Mouse (Mus musculus) urinary bladder, adult 18-20 months (tissue): ENCODE data around the gene Commd4.

Experiments
- DNase-seq, 2 experiments: peaks; one replicate each; pipeline ENCODE4 v3.0.0; 2022; ENCODE audit warnings: low spot score in 2 of 2, mixed read lengths in 2 of 2

Gene Commd4

DNA sequence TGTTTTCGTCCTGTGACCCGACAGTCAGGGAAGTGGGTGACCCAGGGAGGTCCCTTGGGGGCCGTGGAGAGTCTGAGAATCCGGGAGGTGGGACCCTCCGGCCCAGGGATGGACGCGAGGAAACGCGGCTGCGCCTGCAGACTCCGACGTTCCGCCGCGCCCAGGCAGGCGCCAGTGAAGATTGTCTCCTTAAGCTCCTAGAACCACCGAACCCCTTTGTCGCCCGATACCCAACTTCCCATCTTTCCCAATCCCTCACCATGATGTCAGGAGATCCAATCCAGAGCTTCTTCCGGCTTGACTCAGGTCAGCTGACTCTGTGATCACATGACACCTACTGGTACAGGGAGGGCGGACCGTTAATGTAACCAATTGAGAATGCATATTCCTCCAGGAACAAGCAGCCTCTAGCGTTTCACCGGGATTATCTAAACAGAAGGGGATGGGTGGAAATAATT is at the start of gene Commd4:
TSS of gene Commd4 (minus strand) at position 319 of the 458 bp plus-strand sequence.
- peak; percentile 69 to 89 for DNase-seq

DNA sequence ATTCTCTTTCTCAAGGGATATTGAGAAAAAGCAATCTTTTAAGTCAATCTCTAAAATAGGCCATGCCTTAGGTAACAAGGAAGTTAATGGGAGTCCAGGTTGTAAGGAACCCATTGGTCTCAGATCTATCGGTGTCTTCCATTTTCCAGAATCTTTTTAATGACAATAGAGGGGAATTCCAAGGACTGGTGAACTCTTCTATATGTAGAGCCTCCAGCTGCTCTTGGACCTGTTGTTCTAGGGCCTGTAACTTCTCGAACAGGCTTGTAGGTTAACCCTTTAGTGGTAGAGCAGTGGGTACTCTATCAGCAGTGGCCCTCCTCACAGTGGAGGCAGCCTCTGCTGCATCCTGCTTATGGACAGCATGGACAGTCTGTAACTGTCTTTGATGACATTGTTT is 48.8 kb upstream of the Commd4 start:
- DNase-seq = no peak

DNA sequence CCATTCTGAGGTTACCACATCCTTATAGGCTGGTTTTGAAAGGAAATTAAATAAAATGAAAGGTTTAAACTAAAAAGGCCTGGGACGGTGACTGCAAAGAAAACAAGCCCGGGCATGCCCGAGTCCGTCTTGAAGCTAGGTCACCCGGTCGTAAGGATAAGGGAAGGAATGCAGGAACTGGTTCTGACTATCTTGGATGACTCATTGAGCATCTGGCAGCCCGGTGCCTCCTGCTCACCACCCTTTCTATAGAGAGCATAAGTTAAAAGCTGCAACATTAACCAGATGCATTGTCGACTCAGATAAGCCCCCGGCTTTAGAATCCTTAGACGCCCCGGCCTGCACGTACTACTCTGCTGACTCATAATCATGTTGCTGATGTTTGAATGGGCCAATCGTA is 45.4 kb upstream of the Commd4 start:
- peak in 1 of 2 experiments; percentile 34 for DNase-seq

DNA sequence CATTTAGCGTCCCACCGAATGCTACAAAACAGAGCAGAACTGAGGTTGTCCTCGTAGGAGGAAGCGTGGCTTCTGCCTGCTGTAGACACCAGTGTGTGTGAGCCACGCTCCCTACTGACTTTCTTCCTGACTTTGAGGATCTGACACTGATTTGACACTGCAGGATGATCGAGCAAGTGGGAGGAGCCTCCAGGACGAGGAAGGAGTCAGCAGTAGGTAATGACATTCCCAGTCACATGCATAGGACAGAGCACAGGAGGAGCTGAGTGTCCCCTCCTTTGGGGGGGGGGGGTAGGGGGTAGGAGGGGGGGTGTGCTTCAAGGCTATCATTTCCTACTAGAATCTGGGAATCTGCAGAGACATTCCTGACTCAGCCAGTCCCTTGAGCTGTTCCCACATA is 44.9 kb upstream of the Commd4 start:
- no peak for DNase-seq

DNA sequence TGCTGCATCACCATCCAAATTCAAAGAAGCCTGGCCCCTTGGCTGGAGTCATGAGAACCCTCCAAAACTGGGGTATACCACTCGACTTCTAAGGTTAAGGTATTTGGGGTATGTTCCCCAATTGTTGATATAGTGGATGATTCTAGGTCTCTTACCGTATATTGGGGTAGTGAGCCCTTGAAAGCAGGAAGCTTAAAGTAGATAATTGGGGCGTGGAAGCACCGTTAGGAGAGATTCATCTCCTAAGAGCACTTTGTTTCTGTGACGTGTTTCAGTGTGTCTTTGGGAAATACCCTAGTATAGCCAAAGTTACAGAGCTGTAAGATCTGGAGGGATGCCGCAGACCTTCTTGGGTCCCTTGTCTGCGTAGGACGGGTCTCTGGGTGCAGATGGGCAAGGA is 39.3 kb upstream of the Commd4 start:
- no peak for DNase-seq

DNA sequence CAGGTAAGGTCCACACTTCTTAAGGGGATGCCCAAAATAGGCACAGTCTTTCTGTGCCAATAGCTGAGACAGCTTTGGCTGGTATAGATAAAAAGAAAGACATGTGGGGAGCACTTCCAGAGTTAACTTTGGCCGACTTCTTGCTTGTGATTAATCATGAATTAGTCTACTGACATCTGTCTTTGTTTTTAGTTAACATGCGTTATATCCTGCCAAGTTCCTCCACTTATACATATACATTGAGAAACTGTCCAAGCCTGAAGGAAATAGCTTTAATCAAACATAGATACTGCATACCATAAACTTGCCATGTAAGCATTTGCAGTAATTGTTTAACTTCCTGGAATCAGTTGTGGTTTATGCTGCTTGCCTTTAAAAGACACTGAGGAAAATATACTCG is 38.6 kb upstream of the Commd4 start:
- DNase-seq = no peak

DNA sequence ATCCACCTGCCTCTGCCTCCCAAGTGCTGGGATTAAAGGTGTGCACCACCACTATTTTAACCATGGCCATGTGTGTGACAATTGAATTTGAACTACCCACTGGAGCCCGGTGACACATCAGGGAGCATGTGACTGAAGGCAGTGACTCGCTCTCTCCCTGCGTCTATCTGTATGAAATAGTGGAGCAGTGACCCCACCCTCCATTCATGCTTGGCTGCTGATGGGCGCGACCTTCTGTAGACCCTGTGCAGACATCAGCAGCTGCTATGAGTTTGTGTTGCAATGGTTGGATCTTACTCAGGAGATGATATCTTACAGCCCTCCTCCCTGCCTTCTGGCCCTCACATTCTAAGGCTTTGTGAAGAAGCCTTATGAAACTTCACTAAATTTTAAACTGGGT is 10.3 kb upstream of the Commd4 start:
- DNase-seq = no peak

DNA sequence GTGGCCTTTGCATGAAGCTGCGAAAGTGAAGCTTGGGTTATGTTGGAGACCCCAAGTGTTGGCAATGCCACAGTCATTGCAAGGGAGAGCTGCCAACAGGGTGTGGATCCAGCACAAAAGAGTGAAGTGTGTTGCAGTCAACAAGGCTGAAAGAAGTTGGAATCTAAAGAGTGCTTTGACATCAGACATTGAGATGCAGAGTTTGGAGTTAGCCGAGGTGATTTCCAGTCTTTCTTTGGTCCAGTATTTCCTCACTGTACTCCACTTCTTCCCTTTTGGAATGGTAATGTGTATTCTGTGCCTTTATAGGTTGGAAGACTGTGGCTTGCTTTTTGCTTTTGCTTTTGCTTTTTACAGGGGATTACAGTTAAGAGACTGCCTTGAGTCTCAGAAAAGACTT is 8.0 kb upstream of the Commd4 start:
- no peak for DNase-seq

DNA sequence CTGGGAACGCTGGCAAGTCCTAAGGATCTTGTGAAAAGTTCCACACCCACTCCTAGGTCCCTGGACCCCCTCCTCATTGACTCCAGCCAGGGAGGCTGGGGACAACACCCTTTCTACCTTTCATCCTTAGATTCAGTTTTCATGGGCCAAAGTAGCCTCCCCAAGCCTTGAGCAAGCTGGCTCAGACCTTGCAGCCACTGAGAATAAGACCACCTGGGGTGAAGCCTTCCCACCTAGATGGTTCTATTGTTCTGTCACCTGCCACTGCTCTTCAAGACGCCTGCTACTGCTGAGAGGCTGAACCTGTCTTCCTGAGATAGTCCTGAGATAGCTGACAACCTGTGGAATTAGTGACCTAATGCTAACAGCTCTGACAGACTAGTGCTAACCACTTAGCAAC is 5.0 kb upstream of the Commd4 start:
- DNase-seq = no peak

DNA sequence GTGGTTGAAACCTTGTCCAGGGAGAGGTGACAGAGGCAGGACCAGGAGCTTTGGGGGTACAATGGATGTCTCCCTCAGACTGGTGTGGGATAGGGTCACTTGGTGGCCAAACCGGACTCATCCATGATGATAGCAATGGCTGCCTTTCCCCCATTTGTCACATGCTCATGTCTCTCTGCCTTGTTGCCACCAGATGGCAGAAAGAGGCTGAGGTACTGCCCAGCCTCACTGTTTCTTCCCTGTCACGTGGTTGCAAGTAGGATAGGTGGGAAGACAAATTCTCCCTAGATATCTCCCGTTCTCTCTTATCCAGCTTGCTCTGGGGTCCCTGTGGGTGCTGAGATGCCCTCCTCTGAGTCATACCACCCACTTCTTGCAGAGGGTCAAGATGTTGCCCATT is 4.4 kb upstream of the Commd4 start:
- no peak for DNase-seq

DNA sequence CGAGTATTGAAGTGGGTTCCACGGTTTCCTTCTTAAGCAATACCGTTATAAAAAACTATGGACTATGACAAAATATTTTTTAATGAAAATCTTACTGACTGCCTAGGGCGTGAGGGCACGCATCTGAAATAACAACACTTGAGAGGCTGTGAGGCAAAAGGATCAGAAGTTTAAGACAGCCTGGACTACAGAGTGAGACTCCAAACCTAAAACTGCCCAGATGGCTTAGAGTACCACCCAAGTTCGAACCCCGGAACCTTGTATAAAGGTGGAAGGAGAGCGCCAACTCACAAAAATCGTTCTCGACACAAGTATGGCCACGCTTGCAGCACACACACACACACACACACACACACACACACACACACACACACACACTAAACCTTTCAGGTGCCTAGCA is 375 bp upstream of the Commd4 start:
- DNase-seq = no peak

DNA sequence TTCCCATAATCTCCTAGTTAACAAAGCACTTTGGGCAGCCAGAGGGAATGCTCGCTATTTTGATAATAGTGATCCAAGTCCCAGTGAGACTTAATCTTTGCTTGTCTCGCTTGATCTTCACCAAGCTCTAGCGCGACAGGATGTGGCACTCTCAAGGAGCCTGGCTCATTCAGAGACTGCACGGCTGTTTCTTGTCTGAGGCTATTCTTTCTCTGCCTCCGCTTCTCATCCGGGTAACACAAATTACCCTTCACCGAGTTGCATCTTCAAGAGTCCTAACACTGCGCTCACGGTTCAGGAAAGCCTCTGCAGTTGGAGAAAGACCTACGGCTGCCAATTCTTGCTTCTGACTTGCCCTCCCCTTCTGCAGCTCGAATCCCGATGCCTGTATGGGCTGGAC is 632 bp downstream of the Commd4 start:
- no peak for DNase-seq

DNA sequence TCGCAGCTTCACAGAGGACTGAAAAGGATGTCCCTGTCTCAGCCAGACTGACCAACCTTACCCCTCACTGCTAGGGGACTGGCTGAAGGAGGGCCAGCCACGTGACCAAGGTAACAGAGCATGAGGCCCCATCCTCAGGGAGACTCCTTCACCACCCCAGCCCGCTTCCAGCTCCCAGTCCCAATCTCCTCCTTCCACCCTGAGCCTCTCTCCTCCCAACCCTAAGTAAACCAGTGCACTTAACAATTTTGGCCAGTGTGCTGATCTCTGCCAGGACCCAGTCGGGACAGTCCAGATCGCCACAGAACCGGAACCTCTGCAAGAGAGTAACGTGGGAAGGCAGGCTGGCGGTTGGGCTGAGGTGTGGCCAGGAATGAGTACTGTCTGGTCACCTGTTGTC is 1.3 kb downstream of the Commd4 start:
- no peak for DNase-seq

DNA sequence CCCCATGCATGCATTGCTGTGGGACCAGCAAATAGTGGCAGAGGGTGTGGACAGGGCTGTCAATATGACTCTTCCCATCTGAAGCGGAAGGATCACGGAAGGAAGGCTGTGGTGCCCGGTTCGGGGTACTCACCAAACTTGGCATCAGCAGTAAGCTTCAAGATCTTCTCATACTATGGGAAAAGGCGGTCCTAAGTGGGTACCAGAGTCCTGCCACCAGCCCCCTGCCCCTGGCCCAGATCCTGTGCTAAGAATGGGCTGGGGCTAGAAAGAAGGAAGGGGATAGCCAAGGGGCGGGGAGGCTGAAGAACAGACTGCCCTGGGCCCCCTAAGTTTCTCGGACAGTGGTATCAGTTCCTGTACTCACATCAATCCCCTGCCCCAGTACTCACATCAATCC is 1.7 kb downstream of the Commd4 start:
- no peak for DNase-seq

DNA sequence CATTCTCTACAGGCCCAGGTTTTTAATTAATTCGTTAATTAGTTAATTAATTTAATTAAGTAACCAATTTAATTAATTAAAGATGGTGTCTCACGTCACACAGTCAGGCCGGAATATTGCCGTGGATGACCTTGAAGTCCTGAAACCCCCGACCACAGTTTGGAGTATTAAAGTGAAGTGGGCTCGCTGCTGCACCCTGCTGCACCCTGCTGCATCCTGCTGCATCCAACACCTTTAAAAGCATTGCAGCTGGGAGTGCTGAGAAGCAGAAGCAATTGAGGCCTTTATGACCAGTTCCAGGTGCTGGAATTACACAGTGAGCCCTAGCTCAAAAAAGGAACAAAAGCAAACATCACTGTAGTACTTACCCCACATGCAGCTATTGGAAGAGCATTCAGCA is 5.8 kb downstream of the Commd4 start:
- no peak for DNase-seq

DNA sequence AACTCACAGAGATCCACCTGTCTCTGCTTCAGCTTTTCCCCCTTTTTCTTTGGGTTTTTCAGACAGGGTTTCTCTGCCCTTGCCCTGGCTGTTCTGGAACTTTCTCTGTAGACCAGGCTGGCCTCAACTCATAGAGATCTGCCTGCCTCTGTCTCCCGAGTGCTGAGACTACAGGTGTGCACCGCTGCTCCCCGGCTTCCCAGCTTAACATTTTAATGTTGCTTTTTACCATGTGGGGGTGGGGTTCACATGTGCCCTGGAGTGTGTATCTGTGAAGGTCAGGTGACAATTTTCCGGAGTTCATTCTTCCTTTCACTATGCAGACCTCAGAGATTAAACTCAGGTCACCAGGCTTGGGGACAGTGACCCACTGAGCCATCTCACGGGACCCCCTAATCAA is 7.9 kb downstream of the Commd4 start:
- DNase-seq = no peak

DNA sequence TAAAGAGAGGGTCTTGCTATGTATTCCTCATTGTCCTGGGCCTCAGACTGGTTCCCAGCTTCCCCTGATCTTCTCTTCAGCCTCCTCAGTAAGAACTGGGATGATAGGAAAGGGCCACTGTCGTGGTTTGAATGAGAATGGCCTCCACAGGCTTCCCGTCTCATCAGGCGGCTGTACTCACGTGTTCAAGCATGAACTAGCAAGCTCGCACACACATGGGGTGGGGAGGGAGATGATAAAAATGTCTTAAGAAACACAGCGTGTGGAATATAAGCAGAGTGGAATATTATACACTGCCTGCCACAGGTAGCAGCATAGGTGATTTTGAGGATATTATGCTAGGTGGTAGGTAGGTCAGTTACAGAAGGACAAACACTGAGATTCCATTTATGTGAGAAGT is 9.1 kb downstream of the Commd4 start:
- DNase-seq = no peak

DNA sequence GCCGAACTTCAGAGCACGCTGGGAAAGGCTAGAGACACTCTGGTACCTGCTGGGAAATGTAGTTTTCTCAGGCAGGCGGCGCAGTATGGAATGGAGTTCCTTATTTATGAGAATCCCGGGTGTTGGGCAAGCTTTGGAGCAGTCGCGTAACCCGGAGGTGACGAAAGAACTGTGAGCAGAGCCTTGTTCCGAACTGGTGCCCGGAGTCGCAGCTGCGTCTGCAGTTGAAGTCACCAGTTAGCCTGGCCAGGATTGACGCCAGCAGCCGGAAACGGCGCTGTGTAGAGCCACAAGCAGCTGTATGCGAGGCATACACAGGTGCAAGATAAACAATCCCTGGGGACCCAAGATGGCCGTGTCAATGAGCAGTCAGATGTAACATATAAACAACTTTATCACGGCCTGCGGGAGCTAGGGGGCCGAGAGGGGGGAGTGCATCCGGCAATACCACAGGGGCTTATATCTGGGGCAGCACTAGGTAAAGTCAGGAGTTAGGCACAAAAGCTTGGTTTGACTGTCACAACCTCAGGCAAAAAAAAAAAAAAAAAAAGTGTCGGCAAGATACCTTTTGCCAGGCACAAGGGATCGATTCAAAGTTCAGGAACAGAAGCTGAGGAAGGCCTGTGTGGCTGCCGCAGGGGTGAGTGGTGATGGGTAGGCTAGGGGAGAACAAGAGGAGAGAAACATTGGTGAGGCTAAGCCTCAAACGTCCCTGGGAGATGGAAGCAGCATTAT is 9.8 kb downstream of the Commd4 start, which contains the start of gene Neil1:
TSS of gene Neil1 (minus strand) at position 162 of the 735 bp plus-strand sequence.
- peak; percentile 82 to 84 for DNase-seq

DNA sequence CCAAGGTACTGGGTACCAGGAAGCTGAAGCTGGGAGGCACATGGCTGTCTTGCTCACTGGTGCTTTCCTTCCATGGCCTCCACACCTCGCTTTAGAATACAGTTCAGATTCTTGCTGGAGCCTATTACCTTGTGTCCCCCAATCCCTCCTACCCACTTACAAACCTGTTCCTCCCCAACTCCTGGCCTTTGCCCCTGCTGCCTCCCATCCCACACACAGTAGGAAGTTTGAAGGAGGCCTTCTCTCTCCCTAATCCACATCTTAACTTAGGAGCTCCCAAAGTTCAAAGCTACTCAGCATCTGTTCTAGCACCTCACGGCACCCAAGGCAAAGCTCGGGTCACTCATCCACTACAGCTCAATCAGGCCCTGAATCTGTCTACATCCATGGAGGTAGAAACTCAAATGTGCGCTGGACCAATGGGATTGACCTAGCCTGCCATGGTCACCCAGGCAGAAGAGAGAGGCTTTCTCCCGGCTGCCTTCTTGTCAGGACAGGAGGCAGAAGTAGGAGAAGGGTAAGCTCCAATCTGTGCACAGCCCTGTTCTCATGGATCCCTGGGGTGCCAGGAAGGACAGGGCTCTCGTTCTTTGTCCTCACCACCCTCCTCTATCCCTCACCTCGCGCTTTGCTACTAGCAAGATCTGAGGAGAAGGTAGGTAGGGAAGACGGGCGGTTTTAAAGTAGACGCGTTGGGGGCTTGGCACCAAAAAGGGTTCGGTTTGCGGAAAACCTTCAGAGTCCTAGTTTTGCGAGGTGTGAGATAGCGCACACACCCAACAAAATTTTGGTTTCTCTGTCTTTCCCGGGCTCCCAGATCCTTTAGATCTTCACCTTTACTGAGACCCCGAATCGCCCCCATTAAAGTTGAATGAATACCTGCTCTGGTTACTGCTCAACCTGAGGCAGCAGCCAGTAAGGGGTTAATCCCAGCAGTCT is 10.7 kb downstream of the Commd4 start:
- DNase-seq = no peak

DNA sequence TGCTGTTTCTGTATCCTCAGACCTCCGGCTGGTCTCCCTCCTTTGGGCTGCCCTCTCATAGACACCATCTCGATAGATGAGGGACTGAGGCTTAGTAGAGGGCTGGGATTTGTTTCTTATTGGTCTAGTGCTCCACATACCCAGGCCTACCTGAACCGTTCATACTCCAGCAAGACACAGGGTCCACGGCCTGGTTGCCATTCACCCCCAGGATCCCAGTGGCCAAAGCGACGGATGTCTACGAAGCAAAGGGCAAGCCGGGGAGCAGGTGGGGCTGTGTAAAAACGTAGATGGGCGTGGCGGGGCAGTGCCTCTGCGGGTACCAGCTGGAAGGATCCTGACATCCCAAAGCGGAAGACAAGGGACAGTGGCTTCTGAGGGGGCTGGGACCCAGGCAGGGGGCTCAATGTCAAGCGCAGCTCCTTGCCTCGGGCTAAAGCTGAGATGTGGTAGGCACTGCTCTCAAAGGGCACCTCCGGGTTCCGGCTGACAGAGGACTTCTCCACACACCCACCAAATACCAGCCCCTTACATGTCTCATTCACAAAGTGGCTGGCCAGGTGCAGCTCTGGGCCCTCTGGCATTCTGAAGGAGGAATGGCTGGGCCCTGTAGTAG is 11.6 kb downstream of the Commd4 start:
- no peak for DNase-seq

DNA sequence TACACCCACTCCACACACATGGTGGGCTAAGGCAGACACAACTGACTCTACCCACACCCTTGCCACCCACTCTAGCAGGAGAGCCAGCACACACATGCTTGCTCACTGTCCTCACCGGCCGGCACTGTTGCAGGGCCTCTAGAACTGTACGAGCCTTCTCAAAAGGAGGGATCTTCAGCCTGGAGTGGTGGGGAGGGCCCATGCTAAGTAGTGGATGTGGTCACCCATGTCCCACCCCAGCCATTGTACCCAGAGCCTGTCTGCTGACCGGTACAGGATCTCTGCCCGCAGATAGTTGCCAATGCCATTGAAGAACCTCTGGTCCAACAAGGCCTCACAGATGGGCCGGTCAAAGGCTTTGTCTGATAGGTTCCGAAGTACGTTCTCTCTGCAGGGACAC is 13.3 kb downstream of the Commd4 start:
- no peak for DNase-seq

DNA sequence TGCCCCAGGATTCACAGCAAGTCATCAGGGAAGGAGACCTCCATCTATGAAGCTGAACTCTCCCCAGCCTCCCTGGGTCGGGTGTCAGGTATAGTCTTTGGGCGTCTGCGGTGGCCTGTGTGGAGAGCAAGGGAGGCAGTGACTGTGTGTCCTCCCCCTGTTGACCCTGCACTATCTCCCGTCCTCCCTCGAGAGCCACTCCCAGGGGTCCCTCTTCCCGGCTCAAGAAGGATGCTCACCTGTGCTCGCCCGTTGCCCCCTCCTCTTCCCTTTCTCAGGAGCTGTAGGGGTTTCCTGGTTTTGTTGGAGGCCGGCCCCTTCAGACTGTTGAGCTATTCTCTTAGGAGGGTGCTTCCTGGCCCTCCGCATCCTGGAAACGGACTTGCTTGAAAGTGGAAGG is 14.9 kb downstream of the Commd4 start:
- no peak for DNase-seq
